Mouse (Mus musculus): ENCODE results near the gene Serpinh1.

GRCm38 (mm10) chr7:99402477-99402876, 49.4 kb upstream of the Serpinh1 start:
- TF ChIP-seq CTCF (IDR thresholded peaks at IDR 0.05; ENCODE audit: extremely low read depth, insufficient read depth, low read length) (no peak), POLR2A (IDR thresholded peaks at IDR 0.05; ENCODE audit: extremely low read depth, insufficient read depth, low read length) (no peak)

Data from cortical plate, adult 2 months (tissue).